Mouse (Mus musculus) brown adipose tissue, adult 24 weeks (tissue): ENCODE data around the gene Kdm1b. TPM values are rescaled to one million over a fixed set of nuclear protein-coding genes. Genes with fewer than 3 reads are reported as not detected.
A peak's percentile ranks its signal among the peaks of the same experiment; 100 is the strongest.

Source experiments
- H3K27ac ChIP-seq: fragments of 200-500 bp; replicated peaks from 2 replicates; pipeline ENCODE4 v1.5.1; 2012; ENCODE audit warnings: low read depth, mild to moderate bottlenecking, low read length
- H3K4me1 ChIP-seq: fragments of 200-500 bp; 2 replicates; pipeline ENCODE4 v1.6.1; 2012; ENCODE audit warnings: low read length, mixed read lengths; ENCODE audit not compliant: control insufficient read depth, insufficient read depth, insufficient read length
- H3K4me3 ChIP-seq: fragments of 200-500 bp; 2 replicates; pipeline ENCODE4 v1.5.1; 2012; ENCODE audit warnings: low read depth, mild to moderate bottlenecking, low read length, moderate library complexity; ENCODE audit not compliant: insufficient read depth
- polyA plus RNA-seq: library from polyadenylated mRNA; stranded (reverse); fragments of >200 nt; gene quantifications from 2 replicates; pipeline ENCODE4 v1.2.4, GENCODE M21; 2012; ENCODE audit not compliant: missing spikeins, insufficient read depth, insufficient read length

The Kdm1b gene
- polyA plus RNA-seq, 1 experiment: 8.2 TPM

DNA sequence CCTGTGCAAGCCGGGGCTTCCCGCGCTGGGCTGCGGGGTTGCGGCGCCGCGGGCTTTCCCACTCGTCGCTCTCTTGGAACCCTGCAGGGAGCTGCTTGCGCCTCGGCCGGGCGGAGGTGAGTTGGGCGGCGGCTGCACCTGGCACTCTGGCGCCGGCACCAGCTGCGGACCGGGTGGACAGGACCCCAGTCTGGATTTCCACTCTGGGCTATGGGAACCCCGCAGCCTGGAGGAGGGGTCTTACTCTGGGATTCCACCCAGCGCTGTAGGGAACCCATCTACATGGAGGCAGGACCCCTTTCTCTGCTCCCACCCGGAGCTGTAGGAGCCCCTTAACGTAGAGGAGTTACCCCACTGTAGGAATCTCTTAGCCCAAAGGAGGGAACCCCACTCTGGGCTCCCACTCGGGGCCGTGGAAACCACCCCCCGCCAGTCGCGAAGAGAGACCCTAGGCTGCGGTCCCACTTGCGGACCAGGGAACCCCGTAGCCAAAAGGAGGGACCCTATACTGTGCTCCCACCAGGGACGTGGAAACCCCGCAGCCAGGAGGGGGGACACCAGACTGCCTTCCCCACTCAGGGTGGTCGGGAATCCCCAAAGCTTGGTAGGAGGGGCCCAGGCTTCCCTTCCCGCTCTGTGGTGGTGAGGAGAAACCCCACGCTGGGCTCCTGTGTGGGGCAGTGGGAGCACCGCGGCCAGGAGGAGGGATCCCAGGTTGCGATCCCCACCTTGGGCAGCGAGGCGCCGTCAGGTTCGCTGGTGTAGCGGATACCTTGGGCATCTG is 726 bp downstream of the Kdm1b start:
- no peak overlapping the region for H3K27ac ChIP-seq
- H3K4me1 ChIP-seq: 0 out of 2 replicates have a peak, but pooled peaks cover 5% of the 10 kb centered on the region
- H3K4me3 ChIP-seq: peak overlapping the region; percentile 89

DNA sequence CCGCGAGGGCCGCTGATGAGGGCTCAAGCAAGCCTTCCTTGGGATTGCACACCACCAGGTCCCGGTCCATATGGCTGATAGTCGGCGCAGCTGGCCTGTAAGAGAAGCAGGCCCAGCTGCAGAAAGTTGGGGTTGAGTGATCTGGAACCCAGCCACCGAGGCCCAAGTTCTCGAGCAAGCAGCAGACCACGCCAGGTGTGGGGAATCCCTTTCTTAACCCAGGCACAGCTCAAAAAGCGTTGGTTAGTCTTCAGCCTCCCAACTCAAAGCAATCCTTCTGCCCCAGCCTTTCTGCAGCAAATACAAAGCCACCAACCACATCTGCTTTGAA is 1.3 kb downstream of the Kdm1b start, which contains the start of gene Tpmt:
TSS of gene Tpmt (minus strand) at position 121 of the 331 bp plus-strand sequence.
- peak within 1 kb of the TSS; percentile 89 for H3K4me3 ChIP-seq
- H3K27ac ChIP-seq: no peak within 1 kb of the TSS
- 0 out of 2 replicates have a peak, but pooled peaks cover 5% of the 10 kb centered on the region for H3K4me1 ChIP-seq

DNA sequence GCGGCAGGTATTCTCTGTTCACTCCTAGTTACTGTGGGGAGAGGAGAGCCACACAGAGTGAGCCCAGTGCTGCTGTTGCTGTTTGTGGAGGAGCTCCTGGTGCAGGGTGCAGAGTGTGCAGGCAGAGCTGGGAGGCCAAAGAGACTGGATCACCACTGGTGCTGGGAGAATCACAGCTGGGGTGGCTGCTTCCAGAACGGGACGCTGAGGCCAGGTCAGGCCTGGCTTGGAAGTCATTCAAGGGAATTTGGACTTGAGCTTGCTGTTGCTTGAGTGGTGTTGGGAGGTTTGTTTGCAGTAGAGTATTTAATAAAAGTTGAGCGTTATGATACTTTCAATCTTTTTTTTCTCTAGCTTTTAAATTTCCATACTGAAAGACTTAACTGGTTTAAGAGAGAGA is 4.7 kb downstream of the Kdm1b start:
- H3K27ac ChIP-seq: no peak overlapping the region
- no peak overlapping the region for H3K4me3 ChIP-seq
- 0 out of 2 replicates have a peak, but pooled peaks cover 5% of the 10 kb centered on the region for H3K4me1 ChIP-seq

GRCm38 (mm10) chr13:47050009-47050408 is 6.7 kb downstream of the Kdm1b start:
- H3K27ac ChIP-seq: no peak overlapping the region

GRCm38 (mm10) chr13:47053971-47054370 is 10.7 kb downstream of the Kdm1b start:
- Histone ChIP-seq H3K4me3 (no peak overlapping the region), H3K4me1 (no peaks in the 10 kb centered on the region), H3K27ac (no peak overlapping the region)

More at GRCm38 (mm10) chr13:47050009-47050408, 6.7 kb downstream of the Kdm1b start:
- H3K4me3 ChIP-seq: no peak overlapping the region
- H3K4me1 ChIP-seq: no peaks in the 10 kb centered on the region

- Histone ChIP-seq H3K27ac (no peak overlapping the region), H3K4me1 (no peaks in the 10 kb centered on the region), H3K4me3 (no peak overlapping the region)
Observed at GRCm38 (mm10) chr13:47056126-47056525, 12.8 kb downstream of the Kdm1b start.

DNA sequence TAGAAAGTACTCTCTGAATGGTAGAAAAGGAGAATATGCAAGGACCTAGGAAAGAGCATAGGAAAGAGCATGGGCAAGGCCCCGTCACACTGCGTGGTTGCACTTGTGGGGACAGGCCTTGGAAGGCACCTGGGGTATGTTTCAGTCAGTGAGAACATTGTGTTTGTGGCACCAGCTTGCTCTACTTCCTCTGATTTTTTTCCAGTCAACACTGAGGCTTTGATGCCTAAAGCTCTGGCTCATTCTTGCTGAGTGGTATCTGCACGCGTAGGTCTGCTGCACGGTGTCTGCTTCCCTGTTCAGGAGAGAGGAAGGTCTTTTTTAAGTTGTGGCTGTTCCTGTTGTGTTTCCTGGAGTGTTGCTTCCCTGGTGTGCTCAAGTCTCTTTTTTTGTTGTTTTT is 13.5 kb downstream of the Kdm1b start:
- Histone ChIP-seq H3K27ac (no peak overlapping the region), H3K4me3 (no peak overlapping the region), H3K4me1 (no peaks in the 10 kb centered on the region)

GRCm38 (mm10) chr13:47062756-47063155 is 19.5 kb downstream of the Kdm1b start:
- Histone ChIP-seq H3K27ac (no peak overlapping the region), H3K4me1 (no peaks in the 10 kb centered on the region), H3K4me3 (no peak overlapping the region)

DNA sequence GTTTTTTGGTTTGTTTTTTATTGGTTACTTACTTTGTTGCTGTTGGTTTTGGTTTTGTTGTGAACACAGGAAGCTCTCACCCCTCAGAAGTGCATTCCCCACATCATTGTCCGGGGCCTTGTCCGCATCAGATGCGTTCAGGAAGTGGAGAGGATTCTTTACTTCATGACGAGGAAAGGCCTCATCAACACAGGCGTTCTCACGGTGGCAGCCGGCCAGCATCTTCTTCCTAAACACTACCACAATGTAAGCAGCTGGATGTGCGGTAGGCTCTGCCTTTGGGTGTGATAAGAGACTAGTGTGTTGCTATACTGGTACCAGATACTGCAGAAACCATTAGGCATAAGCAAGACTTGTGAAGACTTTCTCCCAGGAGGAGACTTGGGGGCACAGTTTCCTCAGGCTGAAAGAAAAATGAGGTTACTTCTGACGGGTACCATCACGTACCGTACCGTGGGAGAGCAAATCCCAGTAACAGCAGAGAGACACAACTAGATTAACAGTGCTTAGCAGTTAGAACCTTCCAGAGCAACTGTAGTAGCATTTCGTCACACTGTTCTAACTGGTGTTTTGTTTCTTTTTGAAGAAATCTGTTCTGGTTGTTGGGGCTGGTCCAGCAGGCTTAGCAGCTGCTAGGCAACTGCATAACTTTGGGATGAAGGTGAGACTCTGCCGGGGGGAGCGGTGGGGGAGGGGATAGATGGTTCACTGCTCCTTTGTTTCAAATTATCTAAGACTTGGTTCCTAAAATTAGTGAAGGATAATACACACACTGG is 20.9 kb downstream of the Kdm1b start:
- no peaks in the 10 kb centered on the region for H3K4me1 ChIP-seq
- H3K4me3 ChIP-seq: no peak overlapping the region
- H3K27ac ChIP-seq: no peak overlapping the region

GRCm38 (mm10) chr13:47066516-47066915 is 23.2 kb downstream of the Kdm1b start:
- H3K27ac ChIP-seq: no peak overlapping the region
- H3K4me1 ChIP-seq: no peaks in the 10 kb centered on the region
- H3K4me3 ChIP-seq: no peak overlapping the region

DNA sequence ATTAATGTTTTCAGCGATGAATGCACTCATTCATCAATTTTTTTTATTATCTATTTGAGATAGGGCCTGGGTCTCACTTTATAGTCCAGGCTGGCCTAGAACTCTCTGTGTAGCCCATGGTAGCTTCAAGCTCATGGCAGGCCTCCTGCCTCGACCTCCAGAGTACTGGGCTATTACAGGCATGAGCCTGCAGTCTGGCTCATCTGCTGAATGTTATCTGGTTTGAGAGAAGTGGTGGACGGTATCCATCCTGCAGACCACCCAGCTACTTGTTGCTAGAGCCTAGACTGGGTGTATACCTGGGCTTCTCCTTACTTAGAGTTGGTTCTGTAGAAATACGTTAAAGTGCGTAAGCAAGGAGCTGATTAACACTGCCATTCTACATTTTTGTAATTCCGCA is 23.7 kb downstream of the Kdm1b start:
- Histone ChIP-seq H3K27ac (no peak overlapping the region), H3K4me1 (no peaks in the 10 kb centered on the region), H3K4me3 (no peak overlapping the region)

DNA sequence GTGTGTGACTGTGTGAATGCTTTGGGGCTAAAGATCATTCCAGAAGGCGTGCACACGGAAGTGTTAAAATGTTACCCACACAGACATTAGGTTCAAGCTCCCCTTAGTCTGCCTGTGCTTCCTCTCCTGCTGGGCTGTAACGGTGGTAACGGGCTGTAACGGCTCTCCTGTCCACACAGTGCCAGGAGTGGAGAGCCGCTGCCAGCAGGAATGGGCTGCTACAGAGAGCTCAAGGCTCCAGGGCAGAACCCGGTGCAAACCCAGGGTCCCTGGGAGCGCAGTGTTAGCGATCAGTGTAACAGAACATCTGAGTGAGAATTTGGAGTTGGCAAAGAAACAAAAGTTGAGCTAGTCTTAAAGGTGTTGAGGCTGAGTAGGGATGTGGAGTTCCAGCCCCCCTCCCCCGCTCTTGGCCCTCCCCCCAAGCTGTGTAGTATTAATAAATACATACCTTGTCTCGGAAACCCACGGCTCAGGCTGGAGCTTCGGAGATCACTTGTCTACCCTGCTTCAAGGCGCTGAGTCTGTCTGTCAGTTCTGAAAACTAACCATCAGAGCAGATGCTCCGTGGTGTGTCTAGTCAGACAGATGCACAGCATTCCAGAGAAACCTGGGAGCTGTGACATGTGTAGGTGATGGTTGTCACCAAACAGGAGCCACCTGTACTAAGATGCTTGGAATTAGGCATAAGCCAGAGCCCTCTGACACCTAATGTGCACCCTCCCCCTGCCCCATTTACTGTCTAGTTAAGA is 27.2 kb downstream of the Kdm1b start:
- no peak overlapping the region for H3K27ac ChIP-seq
- H3K4me1 ChIP-seq: no peaks in the 10 kb centered on the region
- H3K4me3 ChIP-seq: no peak overlapping the region

- Histone ChIP-seq H3K4me1 (no peaks in the 10 kb centered on the region), H3K4me3 (no peak overlapping the region), H3K27ac (no peak overlapping the region)
Observed at GRCm38 (mm10) chr13:47071871-47072270, 28.6 kb downstream of the Kdm1b start.

DNA sequence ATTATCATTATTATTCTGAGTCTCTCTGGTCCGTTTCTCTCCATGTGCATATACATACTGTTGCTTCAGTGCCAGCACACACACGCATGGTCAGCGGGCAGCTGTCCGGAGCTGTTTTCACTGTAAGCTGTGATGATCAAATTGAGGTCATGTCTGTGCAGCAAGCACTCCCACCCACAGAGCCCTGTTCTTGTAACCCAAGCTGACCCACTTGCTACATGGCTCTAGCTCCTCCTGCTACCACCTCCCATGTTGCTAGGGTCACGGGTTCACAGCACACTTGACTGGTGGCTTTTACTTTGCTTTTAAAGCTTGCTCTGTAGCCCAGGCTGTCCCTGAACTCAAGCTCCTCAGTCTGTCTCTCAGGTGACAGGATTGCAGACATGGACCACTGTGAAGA is 29.2 kb downstream of the Kdm1b start:
- H3K4me1 ChIP-seq: no peaks in the 10 kb centered on the region
- H3K4me3 ChIP-seq: no peak overlapping the region
- no peak overlapping the region for H3K27ac ChIP-seq

DNA sequence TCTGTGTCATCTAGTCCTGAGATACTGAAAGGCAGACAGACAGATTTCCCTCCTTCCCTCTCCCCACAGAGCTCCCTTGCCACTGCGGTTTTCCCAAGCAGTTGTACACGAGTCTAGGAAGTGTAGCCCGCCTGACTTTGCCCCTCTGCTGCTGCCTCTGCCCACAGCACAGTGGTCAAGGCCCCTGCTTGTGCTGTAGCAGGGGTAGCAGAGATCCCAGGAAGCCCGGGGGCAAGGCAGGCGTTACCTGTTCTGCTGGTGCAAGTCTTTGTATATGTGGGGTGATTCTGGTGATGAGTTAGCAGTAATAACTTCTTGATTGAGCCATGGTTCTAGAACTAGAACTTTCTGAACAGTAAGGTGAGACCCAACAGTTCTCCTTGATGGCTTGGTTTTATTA is 32.9 kb downstream of the Kdm1b start:
- Histone ChIP-seq H3K4me3 (no peak overlapping the region), H3K27ac (no peak overlapping the region), H3K4me1 (no peaks in the 10 kb centered on the region)
